ENCODE assay signal across 21 mouse cellular contexts in the genomic region with DNA sequence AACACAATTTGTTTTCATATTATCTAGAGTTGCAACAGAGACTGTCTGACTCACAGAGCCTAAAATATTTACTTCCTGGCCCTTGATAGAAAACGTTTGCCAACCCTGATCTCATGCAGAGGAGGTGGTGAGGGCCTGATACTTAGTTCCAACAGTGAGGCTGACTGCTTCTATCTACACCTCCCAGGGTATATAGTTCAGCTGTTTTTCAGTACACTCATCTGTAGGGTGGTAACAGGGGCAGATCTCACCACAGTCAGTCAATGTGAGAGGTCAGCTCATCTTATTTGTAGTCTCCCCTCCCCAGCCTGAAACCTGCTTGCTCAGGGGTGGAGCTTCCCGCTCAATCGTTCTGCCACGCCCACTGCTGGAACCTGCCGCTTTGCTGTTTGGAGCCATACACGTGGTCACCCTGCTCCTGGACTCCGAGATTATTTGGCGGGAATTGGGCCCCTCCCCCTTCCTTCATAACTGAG. TPM values are rescaled to one million over a fixed set of nuclear protein-coding genes. Genes with fewer than 3 reads are reported as not detected.
DNase-seq lines count a peak whose midpoint lies in the region; ATAC-seq and TF ChIP-seq lines count a peak whose summit lies in the region.
"Not testable (repeated sequence)": the region's sequence is repeated elsewhere in the genome, so short reads cannot be mapped to it uniquely, and the experiment has no call there.
"Had no signal": no experiment of that assay in that cellular context is flagged by ENCODE, and none has a peak within 500 bp of the region (broad histone marks: within the 10 kb centered on the region; RNA-seq: fewer than 3 reads in every experiment).

No protein-coding gene starts in this region.

- intact Hi-C loops in heart, postnatal 10 days (cut with DNase I) = not testable (repeated sequence)

- TF ChIP-seq EP300 in lung, postnatal 0 days (IDR thresholded peaks at IDR 0.05); stomach, postnatal 0 days (optimal IDR thresholded peaks at IDR 0.05): not testable (repeated sequence)

- H3K4me3 ChIP-seq in kidney, adult 2 months (ENCODE audit: insufficient read depth, low read depth, low read length); liver, adult 2 months (ENCODE audit: insufficient read depth, low read depth, low read length); lung, postnatal 0 days (ENCODE audit: low read depth, low read length); stomach, postnatal 0 days (ENCODE audit: low read depth, low read length): not testable (repeated sequence)

- not testable (repeated sequence) for H3K79me2 ChIP-seq in liver, adult 2 months (ENCODE audit: control insufficient read depth, insufficient read depth, low read length)

- H3K27ac ChIP-seq in kidney, adult 2 months (ENCODE audit: insufficient read depth, low read depth, low read length) = 0 out of 2 replicates have a peak overlapping the region, but pooled peaks have one; percentile 5
- not testable (repeated sequence) for H3K27ac ChIP-seq in liver, adult 2 months (replicated peaks; ENCODE audit: insufficient read depth, low read depth, low read length); lung, postnatal 0 days (ENCODE audit: low read length); stomach, postnatal 0 days (replicated peaks)

- not testable (repeated sequence) for H3K4me2 ChIP-seq in lung, postnatal 0 days (replicated peaks; ENCODE audit: low read depth, low read length); stomach, postnatal 0 days (replicated peaks; ENCODE audit: low read depth)

- 7% methylated on average over 8 of the region's 8 CpGs for WGBS in kidney, adult 2 months
- 6% methylated on average over 8 of the region's 8 CpGs for WGBS in liver, adult 2 months
- WGBS in lung, postnatal 0 days = 6% methylated on average over 8 of the region's 8 CpGs
- WGBS in stomach, postnatal 0 days = 13% methylated on average over 8 of the region's 8 CpGs

- peak; percentile 88 for ATAC-seq in lung, postnatal 0 days
- ATAC-seq in stomach, postnatal 0 days (ENCODE audit: low FRiP score, low TSS enrichment) = peak; percentile 35; the same call in 1 of the 2 replicates

- not testable (repeated sequence) for TF ChIP-seq CTCF in kidney, adult 2 months (conservative IDR thresholded peaks at IDR 0.05; ENCODE audit: insufficient read depth, insufficient read length, low read depth, low read length); liver, adult 2 months (IDR thresholded peaks at IDR 0.05; ENCODE audit: low read depth, low read length); lung, postnatal 0 days (IDR thresholded peaks at IDR 0.05); stomach, postnatal 0 days (IDR thresholded peaks at IDR 0.05; ENCODE audit: low read depth)

- H3K9me3 ChIP-seq in lung, postnatal 0 days (ENCODE audit: low read length); stomach, postnatal 0 days (ENCODE audit: control insufficient read depth, low read length): not testable (repeated sequence)

- not testable (repeated sequence) for H3K36me3 ChIP-seq in kidney, adult 2 months (ENCODE audit: control insufficient read depth, insufficient read depth, low read length); liver, adult 2 months (ENCODE audit: control insufficient read depth, insufficient read depth, low read length); lung, postnatal 0 days (ENCODE audit: insufficient read depth, low read length); stomach, postnatal 0 days (ENCODE audit: control insufficient read depth, insufficient read depth, low read length)

- TF ChIP-seq POLR2A in kidney, adult 2 months (IDR thresholded peaks at IDR 0.05; ENCODE audit: low read depth, low read length); liver, adult 2 months (IDR thresholded peaks at IDR 0.05; ENCODE audit: extremely low read depth, insufficient read depth, low read length): not testable (repeated sequence)

- H3K27me3 ChIP-seq in kidney, adult 2 months (replicated peaks; ENCODE audit: control insufficient read depth, insufficient read depth, low read length); liver, adult 2 months (ENCODE audit: control insufficient read depth, insufficient read depth, low read length); lung, postnatal 0 days (replicated peaks; ENCODE audit: insufficient read depth, low read length); stomach, postnatal 0 days (ENCODE audit: control insufficient read depth, insufficient read depth, low read length): not testable (repeated sequence)

- DNase-seq in NIH3T3 (ENCODE audit: low read depth) = peak; percentile 79
- peak; percentile 50 for DNase-seq in brain, adult 2 months (ENCODE audit: low read depth, low spot score)
- DNase-seq in heart, adult 18-20 months = peak; percentile 80 to 87
- peak; percentile 82 to 84 for DNase-seq in heart, postnatal 10 days
- peak; percentile 57 for DNase-seq in kidney, adult 2 months
- DNase-seq in liver, adult 2 months (ENCODE audit: extremely low read depth, low read depth, low spot score) = peak; percentile 48
- DNase-seq in lung, postnatal 0 days (ENCODE audit: low spot score) = peak; percentile 88
- DNase-seq in stomach, postnatal 0 days (ENCODE audit: low spot score) = peak; percentile 17

- H3K4me1 ChIP-seq in kidney, adult 2 months (ENCODE audit: control insufficient read depth, insufficient read depth, low read length); liver, adult 2 months (ENCODE audit: control insufficient read depth, insufficient read depth, low read length); lung, postnatal 0 days (ENCODE audit: insufficient read depth, low read depth, low read length); stomach, postnatal 0 days (replicated peaks; ENCODE audit: control insufficient read depth, insufficient read depth): not testable (repeated sequence)

- H3K9ac ChIP-seq in liver, adult 2 months (ENCODE audit: low read depth, low read length); lung, postnatal 0 days (replicated peaks; ENCODE audit: low read depth); stomach, postnatal 0 days (ENCODE audit: low read length): not testable (repeated sequence)

RNA-seq across cellular contexts. Expression of a gene that starts 11.9 kb away (rescaled TPM):
- 1 to 10 TPM; 4.7 to 6.9 TPM for total RNA-seq in heart, adult 18-20 months (2021)
- 10 to 100 TPM; 22.4 to 25.0 TPM for total RNA-seq in heart, postnatal 10 days (2021)
- polyA plus RNA-seq in kidney, adult 2 months (2012; rRNA removed) = 11.6 and 12.9 TPM in 2 replicates
- 0.46 and 0.54 TPM in 2 replicates for total RNA-seq in liver, adult 2 months (2014; rRNA removed)
- 0.14 and 0.22 TPM in 2 replicates for polyA plus RNA-seq in liver, adult 2 months (2012; rRNA removed)
- 8.5 and 9.2 TPM in 2 replicates for polyA plus RNA-seq in lung, postnatal 0 days (2015; fragmentation: Nextera tagmentation; extraction: Ambion mirVana)
- polyA plus RNA-seq in stomach, postnatal 0 days (2015; fragmentation: Nextera tagmentation; extraction: Ambion mirVana) = 5.5 and 6.2 TPM in 2 replicates

RNA-seq across cellular contexts. Expression of a gene that starts 55.6 kb away (rescaled TPM):
- not detected for total RNA-seq in heart, adult 18-20 months (2021)
- total RNA-seq in heart, postnatal 10 days (2021) = not detected
- polyA plus RNA-seq in kidney, adult 2 months (2012; rRNA removed) = not detected in 2 replicates
- total RNA-seq in liver, adult 2 months (2014; rRNA removed) = not detected in 2 replicates
- polyA plus RNA-seq in liver, adult 2 months (2012; rRNA removed) = not detected in 2 replicates
- polyA plus RNA-seq in lung, postnatal 0 days (2015; fragmentation: Nextera tagmentation; extraction: Ambion mirVana) = not detected in 2 replicates
- not detected in 2 replicates for polyA plus RNA-seq in stomach, postnatal 0 days (2015; fragmentation: Nextera tagmentation; extraction: Ambion mirVana)
- total RNA-seq: ES-E14; gastrocnemius, postnatal 10 days; layer of hippocampus, postnatal 10 days; left cerebral cortex, postnatal 14 days; neutrophil, adult 5-6 weeks had no signal
- polyA plus RNA-seq: C2C12; forebrain, embryonic 15.5 days; hindbrain, embryonic 12.5 days; kidney, embryonic 15.5 days; liver, embryonic 11.5 days; spleen, adult 2 months; testis, adult 2 months; urinary bladder, adult 2 months had no signal

Comparison
In these comparisons a context has a peak if more than half of its experiments do, and no peak if none do; other contexts are left out.
1. DNase-seq: peak in every context shown above with its lines; median percentile 88 in lung, postnatal 0 days; 84 in heart, adult 18-20 months; 83 in heart, postnatal 10 days; 79 in NIH3T3; 57 in kidney, adult 2 months; 50 in brain, adult 2 months; 48 in liver, adult 2 months; 17 in stomach, postnatal 0 days.